Mouse (Mus musculus) retina, postnatal 7 days (tissue): ENCODE measurements at regions not wholly inside any gene's neighbourhood (a gene's known extent, or its start where the extent isn't known, plus 50 kb on each side); places are given as distances from the start of the nearest gene placed in this dataset.
A peak's percentile ranks its signal among the peaks of the same experiment; 100 is the strongest.

Experiments used
- DNase-seq: peaks from one replicate; pipeline ENCODE4 v3.0.0-alpha.2; 2012; ENCODE audit warnings: low read depth, low spot score

DNA sequence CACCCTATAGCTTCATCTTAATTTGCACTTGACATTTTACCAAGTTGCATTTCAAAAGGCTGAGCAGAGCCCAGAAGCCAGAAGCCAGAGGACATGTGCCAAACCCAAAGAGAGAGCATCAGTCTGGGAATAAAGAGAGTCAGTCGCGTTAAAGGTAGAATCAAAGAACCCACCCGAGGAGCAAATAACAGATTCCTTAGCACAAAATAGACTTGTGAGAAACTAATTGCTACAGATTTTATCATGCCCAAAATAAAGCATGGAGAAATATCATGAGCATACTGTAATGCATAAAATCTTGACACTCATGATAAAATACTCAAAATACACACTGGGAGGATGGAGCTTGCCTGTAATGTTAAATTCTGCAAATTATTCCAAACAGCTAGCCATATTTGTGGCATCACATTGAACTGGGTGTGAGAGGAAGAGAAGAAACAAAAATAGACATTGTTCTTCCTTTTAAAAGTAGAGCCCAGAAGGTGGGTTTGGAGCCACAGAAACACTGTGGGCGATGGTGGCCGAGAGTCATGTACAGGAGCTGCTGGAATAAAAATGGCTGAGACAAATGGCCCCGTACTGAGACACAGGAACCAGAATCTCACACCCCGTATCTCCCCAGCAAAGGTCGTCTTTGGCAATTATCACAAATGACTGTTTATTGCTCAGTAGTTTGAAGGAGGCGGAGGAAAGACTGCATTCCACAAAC is 317.2 kb downstream of the Klf6 start:
- no peak for DNase-seq

DNA sequence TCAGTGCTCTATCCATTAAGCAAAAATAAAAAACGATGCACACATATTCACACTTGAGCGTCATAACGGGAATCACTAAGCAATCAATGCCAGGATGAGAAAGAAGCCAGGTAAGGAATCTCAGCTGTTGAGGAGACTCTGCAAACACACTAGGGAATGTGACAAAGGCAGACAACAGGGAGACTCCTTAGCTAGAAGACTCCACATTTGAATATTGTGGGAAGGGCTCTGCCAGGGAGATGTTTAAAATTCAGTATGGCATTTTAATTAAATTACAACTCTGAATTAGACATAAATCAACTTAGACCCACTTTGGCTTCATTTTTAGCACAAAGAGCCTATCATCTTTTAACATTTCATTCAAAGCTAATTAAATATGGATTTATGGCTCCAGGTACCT is 327.9 kb downstream of the Klf6 start:
- no peak for DNase-seq

DNA sequence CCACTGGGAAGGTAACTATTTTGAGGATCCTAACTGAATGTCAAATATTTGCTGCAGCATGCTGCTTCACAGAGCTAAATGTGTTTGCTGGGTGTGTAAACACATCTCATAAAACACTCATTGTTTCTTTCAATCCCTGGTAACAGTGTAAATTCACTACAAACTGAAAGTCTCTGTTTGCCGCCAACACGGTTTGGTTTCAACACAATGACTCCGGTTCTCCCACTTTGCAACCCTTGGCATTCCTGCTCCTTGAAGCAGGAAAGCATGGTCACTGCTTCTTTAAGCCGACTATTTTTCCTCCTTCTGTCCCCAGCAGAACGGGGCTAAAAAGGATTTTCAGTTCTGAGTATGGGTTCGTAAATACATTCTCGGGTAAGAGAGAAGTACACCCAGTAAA is 328.3 kb downstream of the Klf6 start:
- DNase-seq: no peak

DNA sequence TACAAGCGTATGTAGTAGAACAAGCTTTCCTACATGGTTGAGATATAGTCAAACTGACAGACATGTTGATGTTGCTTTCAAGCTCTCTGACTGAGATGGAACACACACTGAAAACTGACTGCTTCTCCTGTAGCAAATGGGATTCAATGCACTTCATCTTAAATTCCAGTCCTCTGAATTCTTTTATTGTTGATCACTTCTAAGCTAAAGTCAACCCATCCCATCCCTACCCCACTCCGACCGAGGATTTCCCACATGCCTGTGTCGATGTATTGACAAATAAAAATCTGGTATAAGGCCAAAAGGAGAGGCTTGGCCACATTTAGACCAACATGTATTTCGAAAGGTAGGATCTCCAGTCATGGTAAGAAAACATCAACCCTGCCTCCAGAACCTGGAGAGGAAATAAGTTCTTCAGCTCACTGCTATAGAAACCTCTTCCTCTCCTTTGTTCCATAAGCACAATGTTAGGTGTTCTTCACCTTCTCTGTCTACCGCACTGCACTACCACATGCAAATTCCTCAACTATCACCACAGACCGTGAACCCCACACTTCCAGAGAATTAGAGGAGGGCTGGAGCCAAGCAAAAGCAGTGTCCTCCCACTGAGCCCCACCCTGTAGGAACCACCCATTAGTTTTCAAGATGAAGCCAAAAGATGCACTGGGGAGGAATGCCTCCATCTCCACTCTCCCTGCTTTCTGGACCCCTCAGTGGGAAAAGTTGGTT is 330.1 kb downstream of the Klf6 start:
- DNase-seq: no peak

DNA sequence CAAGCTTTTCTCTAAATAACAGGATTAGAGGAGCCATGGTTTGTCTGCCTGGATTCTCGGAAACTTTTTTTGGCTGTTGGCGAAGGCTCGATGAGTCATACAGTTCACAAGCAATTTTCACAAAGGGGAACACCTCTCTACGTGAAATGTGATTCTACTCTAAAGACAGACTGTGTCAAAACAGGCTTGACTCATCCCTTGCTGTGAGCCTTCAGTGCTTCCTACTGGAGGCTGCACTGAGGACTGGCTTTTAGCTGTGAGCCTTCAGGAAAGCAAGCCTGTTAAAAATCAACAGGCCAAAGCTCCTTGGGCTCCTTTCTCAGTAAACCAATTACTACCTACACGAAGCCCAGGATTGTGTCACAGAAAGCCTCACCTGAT is 330.6 kb downstream of the Klf6 start:
- no peak for DNase-seq

DNA sequence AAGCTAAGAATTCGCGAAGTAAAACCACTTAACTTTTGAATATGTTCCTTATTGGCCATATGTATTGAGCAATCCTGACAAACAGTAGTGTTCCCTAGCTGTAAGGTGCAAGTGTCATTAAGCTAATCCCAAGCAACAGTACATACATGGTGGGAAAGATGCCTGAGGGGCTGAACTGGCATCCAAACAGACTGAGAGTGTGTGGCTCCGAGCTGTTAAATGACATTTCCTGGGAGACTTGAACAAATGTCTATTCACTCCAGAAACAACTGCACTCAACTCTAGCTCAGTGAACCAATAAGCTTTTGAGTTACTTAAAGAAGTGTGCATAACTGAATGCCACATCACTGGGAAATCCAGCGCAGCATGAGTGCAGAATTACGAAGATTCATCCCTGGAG is 335.4 kb downstream of the Klf6 start:
- DNase-seq: no peak

DNA sequence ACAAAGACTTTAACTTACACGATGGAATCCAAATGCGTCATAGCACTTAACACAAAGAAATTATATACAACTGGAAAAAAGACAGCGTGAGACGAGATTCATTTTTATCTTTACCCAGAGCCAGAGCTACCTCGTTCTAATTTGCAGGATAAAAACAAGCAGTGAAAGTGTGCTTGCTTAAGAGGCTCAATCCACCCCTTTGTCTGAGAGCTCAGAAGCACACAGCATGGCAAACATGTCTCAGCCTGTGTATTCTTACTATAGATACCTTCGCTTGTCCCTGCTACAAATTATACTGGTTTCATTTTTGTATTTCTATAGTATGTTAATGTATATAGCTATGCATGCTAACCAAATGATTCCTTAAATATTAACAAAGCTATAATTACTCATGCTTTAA is 337.8 kb downstream of the Klf6 start:
- DNase-seq: no peak

DNA sequence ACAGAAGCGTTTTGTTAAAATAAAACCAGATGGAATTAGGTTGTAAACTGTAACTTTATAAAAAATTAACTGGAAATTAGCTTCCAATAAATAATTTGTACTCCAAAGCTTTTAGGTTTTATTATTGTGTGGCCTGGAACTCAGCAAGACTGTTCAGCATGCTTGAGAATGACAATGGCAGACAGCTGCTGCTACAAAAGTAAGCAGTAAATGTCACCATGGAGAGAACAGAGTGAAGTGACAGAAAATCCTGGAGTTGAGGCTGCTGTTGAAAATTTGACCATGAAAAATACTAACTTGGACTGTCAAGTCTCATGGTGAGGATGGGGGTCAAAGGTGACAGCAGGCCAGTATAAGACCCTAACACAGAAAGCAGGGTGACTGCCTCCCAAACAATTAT is 340.2 kb downstream of the Klf6 start:
- DNase-seq: no peak

DNA sequence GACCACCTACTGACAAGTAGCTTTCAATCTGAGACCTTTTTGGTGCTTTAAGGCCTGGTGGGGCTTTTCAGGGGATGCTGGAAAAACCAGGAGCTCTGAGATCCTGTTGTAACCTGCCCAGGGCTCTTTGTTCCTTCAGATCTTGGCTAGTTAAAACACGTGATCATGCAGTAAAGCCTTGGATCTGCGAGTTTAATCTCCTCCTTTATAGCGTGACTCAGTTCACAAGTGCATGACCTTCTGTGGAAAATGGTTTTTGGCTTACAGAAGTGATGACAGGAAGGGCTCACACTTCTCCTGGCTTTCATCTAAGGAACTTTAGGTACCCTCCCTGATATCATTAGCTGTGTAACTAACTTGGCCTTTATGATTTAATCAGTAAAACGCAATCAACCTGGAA is 343.1 kb upstream of the Pitrm1 start:
- no peak for DNase-seq

DNA sequence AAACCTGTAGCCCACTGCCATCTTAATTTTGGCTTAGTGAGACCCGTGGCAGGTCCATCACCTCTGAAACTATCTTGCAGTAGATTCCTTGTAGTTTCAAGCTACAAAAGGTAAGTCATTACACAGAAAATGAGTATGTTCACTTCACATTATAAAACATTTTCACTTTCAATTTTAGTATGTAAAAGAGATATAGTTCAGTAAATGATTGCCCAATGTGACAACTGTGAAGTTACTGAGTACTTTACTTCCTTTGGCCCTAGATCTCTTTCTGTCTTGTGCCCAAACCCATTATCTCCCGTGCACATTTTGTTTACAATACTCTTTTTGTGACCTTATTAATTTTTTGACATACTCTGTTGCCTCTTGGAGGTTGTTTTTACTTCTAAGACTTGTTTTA is 335.4 kb upstream of the Pitrm1 start:
- no peak for DNase-seq

DNA sequence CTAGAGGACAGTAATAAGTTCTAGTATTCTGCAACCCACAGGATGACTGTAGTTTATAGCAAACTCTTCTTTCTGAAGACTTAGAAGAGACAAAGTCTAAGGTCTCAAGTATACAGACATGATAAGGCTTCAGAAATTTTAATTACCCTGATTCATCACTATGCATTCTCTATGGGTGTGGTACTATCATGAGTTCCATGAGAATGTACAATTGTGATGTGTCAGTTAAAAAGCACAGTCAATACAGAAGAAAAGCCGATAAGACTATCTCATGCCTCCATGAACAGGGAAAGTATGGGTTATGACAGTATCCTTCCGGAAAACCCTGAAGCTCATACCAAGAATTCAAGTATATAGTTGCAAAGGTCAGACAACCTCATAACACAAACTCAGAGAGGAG is 333.8 kb upstream of the Pitrm1 start:
- no peak for DNase-seq

DNA sequence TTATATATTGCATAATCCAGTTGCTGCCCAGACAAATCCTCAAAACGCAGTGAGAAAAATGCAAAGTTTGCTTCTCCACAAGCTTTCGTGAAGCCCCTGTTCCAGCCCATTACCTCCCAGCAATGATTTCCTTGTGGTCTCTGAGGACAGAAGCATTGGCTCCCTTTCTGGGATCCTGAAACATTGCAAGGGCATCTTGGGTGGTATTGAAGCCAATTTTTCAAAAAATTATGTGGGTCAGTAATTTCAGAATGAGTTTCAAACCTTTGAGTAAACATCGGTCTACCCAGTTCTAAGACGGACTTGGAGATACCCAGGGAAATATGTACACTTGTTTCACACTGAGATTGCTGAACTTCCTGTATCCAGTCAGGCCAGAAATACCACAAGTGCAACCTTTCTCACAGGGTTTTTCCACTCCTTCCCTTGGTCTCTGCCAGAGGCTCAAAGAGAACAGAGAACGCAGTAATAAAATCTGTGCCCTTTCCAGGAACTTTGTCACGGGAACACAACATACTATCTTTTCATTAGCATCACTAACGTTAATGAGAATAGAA is 321.8 kb upstream of the Pitrm1 start:
- DNase-seq: no peak

DNA sequence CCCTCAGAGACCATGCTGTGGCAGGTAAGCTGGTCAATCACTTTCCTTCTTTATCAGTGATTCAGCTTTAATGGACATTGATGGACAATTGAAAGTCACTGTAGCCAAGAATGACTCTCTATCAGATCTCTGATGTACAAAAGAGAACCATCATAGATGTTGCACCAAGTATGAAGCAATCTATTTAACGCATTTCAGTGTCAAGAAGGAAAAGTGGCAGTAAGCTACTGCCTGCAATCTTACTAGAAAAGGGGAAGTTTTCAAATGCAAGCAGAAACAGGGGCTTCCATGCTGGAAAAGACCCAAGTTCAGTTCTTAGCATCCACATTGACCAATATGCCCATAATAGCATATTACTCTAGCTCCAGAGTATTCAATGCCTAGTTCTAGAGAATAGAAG is 319.7 kb upstream of the Pitrm1 start:
- DNase-seq: no peak

DNA sequence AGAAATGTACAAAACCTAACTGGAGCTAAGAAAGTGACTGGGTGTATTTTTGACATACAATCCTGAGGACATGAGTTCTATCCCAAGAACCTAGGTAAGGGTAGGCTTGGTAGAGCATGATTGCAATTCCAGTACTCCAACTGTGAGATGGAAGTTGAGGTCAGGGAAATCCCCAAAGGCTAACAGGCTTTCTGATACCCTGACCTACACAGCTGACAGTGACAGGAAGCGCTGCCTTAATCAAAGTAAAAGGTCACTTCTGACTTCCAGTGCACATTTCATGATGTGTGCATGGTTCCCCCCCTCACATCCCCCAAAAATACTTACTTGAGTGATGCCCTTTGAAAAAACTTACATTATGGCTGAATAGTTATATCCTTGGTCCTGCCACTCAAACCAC is 312.6 kb upstream of the Pitrm1 start:
- no peak for DNase-seq

DNA sequence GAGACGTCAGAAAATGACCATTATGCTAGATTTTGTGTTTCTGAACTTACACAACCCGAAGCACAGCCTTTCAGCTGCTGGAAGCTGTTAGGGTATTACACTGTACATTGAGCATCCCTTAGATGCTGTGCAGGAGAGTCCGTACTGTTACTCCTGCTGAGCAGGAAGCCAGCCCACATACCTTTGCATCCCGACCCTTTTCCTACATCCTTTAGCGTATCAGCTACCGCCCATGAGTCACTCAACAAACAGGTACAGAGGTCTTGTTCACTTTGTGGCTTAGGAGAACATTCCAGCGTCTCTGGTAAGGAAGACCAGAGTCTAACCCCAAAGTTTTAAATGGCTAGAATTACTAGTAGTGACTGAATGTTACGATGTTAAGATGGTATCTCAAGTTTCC is 311.4 kb upstream of the Pitrm1 start:
- DNase-seq: no peak

DNA sequence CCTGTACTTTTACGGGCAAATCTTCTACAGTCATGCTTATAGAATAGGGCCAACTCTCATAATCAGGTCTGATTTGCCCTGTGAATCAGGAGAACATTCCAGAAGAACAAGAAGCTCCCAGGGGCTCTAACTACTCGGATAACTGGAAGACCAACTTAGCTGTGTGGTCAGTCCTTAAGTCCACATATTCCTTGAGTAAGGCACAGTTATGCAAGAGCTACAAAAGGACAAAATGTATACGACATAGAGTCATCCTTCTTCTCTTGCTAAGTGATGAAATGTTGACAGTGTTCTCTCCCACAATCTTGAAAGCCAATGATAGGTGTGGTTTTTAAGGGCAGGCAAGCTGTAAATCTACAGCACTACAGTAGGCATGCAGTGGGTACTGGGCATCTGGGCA is 310.7 kb upstream of the Pitrm1 start:
- DNase-seq: no peak

DNA sequence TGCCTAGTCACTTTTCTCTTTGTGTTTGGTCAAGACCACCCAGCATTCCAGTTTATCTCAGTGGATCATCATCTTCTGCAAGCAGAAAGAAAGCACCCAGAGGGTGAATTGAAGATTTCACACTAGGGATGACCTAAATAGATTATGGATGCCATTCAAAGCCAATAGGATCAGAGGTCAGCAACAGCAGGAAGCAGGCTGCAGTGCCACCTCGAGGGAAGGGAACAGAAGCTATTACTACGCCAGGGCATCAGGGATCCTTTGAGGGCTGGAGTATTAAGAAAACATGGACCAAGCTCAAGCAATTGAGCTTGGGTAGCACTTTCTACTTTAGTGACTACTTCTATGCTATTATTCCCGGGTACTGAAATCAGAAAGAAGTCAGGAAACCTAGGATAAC is 307.1 kb upstream of the Pitrm1 start:
- DNase-seq: no peak

DNA sequence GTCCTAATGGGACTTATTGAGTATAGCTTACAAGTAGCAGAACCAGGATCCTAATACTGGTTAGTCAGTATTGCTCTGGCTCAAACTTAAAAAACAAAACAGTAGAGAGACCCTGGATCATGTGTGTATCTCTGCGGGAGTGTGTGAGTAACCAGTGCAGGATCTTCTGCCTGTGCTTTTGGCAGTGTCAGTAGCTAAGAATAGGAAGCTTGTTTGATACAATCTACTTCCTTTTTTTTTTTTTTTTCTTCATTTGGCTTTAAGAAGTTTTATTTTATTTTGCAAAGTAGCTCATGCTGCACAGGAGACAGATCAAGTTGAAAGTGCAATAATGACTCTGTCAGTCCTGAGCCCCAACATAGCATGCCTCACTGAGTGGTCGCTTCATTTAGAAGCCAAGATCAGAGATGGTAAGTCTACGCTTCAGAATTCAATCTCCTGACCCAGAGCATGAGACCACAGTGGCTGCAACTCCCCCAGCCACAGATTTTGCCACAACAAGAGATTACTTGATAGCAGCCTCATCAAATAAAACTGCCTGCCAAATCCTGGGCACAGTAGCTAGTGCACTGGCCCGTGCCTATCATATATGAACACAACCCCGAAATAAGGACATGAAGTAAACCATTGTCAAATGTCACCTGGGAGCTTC is 306.4 kb upstream of the Pitrm1 start:
- DNase-seq: no peak

DNA sequence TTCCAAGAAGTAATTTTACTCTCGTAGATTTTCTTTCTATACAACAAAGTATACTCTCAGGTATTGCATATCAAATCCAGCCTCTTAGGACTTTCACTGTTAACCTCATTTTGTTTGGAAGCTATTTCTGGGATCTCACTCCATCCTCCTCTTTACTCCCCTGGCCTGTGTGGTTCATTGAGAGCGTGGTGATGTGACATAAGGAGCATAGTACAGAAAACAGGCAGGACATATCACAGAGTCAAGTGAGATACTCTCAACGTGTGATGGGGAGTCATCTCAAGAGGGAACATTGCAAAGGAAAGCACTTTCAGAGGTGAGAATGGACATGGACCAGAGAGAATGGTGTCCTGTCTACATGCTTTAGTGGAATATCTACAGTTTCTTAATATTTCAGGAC is 297.8 kb upstream of the Pitrm1 start:
- DNase-seq: no peak

DNA sequence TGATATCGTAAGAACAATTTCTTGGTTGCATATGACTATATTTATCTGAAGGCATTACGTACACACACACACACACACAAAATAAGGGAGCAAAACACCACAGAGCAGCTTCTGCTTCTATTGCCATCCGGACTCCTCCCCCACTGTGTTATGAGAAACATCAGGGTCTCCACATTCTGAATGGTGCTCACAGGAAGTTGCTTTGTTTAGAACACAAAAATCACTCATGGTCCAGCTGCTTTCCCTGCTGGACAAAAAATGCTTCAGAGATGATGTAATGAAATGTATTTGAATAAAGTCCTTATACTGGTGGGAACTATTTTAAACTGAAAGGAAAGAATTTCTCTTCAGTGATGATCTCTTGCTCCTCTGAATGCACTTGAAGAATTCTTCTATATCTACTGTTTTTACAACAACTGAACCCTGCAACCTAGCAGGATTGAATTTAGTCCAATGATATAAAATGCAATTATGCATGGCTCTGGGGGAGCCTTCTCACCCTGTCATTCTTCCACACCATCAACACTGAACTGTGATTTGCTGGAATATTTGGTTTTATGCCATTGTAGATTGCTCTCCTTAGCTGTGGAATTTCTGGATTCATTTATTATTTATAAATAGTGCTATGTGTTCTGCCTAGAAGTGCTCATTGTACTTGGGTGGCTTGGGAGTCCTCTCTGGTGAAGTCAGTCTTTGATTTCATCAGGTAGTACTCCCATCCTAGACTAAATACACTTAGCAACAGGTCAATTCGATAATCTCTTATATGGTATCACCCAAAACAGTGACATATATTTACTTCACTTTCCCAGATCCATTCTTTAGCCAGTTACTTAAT is 296.7 kb upstream of the Pitrm1 start:
- DNase-seq: peak; percentile 17

DNA sequence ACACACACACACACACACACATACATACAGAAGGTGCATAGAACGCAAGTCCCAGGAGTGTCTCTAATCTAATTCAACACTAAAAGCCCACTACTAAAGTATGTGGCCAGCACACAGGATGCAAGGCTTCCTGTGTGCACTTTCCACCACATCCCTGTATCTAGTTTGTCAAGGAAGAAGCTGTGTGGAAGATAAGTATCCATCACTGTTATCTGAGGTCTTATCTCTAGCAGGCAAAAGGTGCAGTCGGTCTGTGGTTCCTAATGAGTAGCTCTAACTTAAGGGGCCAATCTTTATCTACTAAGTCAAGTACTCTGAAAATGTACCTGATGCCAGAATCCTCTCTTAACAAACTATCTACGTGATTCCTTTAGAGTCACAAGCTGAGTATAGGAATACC is 295.8 kb upstream of the Pitrm1 start:
- DNase-seq: no peak

DNA sequence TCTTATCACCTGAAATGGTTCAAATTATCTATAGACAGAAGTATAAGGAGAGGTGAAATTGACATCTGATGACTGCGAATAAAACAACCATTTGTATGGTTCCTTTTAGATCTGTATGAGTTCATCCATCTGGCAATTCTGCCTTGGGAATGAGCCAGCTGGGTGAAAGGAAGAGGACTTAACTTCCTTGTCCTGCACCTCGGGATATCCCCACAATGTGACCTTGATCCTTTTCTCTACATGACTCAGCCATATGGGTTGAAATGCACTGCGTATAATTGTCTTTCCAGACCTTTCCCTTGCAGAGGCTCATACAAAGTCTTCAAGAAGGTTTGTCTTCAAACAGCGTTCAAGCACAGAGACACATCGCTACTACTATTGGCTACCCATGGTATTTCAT is 292.6 kb upstream of the Pitrm1 start:
- no peak for DNase-seq
